Mouse (Mus musculus) lung, embryonic 16.5 days (tissue): ENCODE measurements at regions not wholly inside any gene's neighbourhood (a gene's known extent, or its start where the extent isn't known, plus 50 kb on each side); places are given as distances from the start of the nearest gene placed in this dataset.

ENCODE experiments used
- ATAC-seq: fragments of 200-750 bp; cut with Nextera tagmentation; 2 replicates; pipeline ENCODE4 v1.8.0; 2017; ENCODE audit warnings: low read depth, mild to moderate bottlenecking, moderate library complexity
- H3K27ac ChIP-seq: fragments of 300-500 bp; sonication (generic); 2 replicates; pipeline ENCODE4 v1.5.1; 2014; ENCODE audit warnings: mild to moderate bottlenecking, control low read depth, low read length
- H3K27me3 ChIP-seq: fragments of 300-500 bp; sonication (generic); 2 replicates; pipeline ENCODE4 v1.6.1; 2014; ENCODE audit warnings: low read depth, low read length, mixed read lengths; ENCODE audit not compliant: control insufficient read depth, insufficient read depth
- H3K36me3 ChIP-seq: fragments of 300-500 bp; sonication (generic); 2 replicates; pipeline ENCODE4 v1.6.1; 2014; ENCODE audit warnings: low read length; ENCODE audit not compliant: control insufficient read depth, insufficient read depth
- H3K4me1 ChIP-seq: fragments of 300-500 bp; sonication (generic); replicated peaks from 2 replicates; pipeline ENCODE4 v1.6.1; 2014; ENCODE audit warnings: low read length, mixed read lengths; ENCODE audit not compliant: control insufficient read depth, insufficient read depth
- H3K4me2 ChIP-seq: fragments of 300-500 bp; sonication (generic); 2 replicates; pipeline ENCODE4 v1.6.1; 2014; ENCODE audit warnings: low read depth, low read length, control low read depth
- H3K4me3 ChIP-seq: fragments of 300-500 bp; sonication (generic); 2 replicates; pipeline ENCODE4 v1.5.1; 2014; ENCODE audit warnings: mild to moderate bottlenecking, low read length, control low read depth
- H3K9ac ChIP-seq: fragments of 300-500 bp; sonication (generic); 2 replicates; pipeline ENCODE4 v1.6.1; 2014; ENCODE audit warnings: low read length, control low read depth
- H3K9me3 ChIP-seq: fragments of 300-500 bp; sonication (generic); 2 replicates; pipeline ENCODE4 v1.6.1; 2016; ENCODE audit warnings: low read length; ENCODE audit not compliant: control insufficient read depth
- WGBS: fragments of 180-500 bp; shearing (Covaris S2); extraction: QIAGEN DNeasy Blood & Tissue Kit; methylation state at CpG from one replicate; pipeline ENCODE4 v1.1.7; 2014; 5-methylcytosine and 5-hydroxymethylcytosine counted together

- Histone ChIP-seq H3K9ac (peak overlapping the region; percentile 55), H3K36me3 (no peaks in the 10 kb centered on the region), H3K4me2 (no peak overlapping the region), H3K27me3 (no peaks in the 10 kb centered on the region), H3K4me1 (peaks cover 47% of the 10 kb centered on the region), H3K9me3 (peaks cover under 1% of the 10 kb centered on the region; the same call in 1 of the 2 replicates), H3K4me3 (no peak overlapping the region), H3K27ac (peak overlapping the region; percentile 97)
- peak; percentile 26 for ATAC-seq
- WGBS = 30% methylated on average over 10 of the region's 10 CpGs
Observed at GRCm38 (mm10) chr2:30685137-30685860, 90.5 kb downstream of the Cstad start.

GRCm38 (mm10) chr2:30684461-30684860 lies 89.6 kb downstream of the Cstad start:
- no peak overlapping the region for H3K4me2 ChIP-seq
- peak overlapping the region; percentile 55 for H3K9ac ChIP-seq
- peaks cover 5% of the 10 kb centered on the region; the same call in 1 of the 2 replicates for H3K9me3 ChIP-seq
- peaks cover 40% of the 10 kb centered on the region for H3K4me1 ChIP-seq
- no peaks in the 10 kb centered on the region; the same call in 1 of the 2 replicates for H3K36me3 ChIP-seq
- no peak overlapping the region for H3K4me3 ChIP-seq
- no peak for ATAC-seq
- 90% methylated on average over 6 of the region's 6 CpGs for WGBS
- H3K27ac ChIP-seq = peak overlapping the region; percentile 97
- no peaks in the 10 kb centered on the region for H3K27me3 ChIP-seq

- H3K4me2 ChIP-seq = no peak overlapping the region
- peak overlapping the region; percentile 77 for H3K27ac ChIP-seq
- H3K4me1 ChIP-seq = peaks cover 41% of the 10 kb centered on the region
- H3K9me3 ChIP-seq = peaks cover 5% of the 10 kb centered on the region; the same call in 1 of the 2 replicates
- H3K4me3 ChIP-seq = no peak overlapping the region
- WGBS = 57% methylated on average over 5 of the region's 5 CpGs
- no peak overlapping the region for H3K9ac ChIP-seq
- no peaks in the 10 kb centered on the region for H3K27me3 ChIP-seq
- ATAC-seq = no peak
- H3K36me3 ChIP-seq = no peaks in the 10 kb centered on the region; the same call in 1 of the 2 replicates
Observed at GRCm38 (mm10) chr2:30682146-30682825, 87.4 kb downstream of the Cstad start.

GRCm38 (mm10) chr2:30681642-30682041 lies 86.8 kb downstream of the Cstad start:
- Histone ChIP-seq H3K4me2 (no peak overlapping the region), H3K27ac (peak overlapping the region; percentile 77), H3K36me3 (no peaks in the 10 kb centered on the region; the same call in 1 of the 2 replicates), H3K9me3 (peaks cover 5% of the 10 kb centered on the region; the same call in 1 of the 2 replicates), H3K9ac (no peak overlapping the region), H3K4me3 (no peak overlapping the region), H3K4me1 (peaks cover 40% of the 10 kb centered on the region), H3K27me3 (no peaks in the 10 kb centered on the region)
- peak; percentile 64 for ATAC-seq
- 13% methylated on average over 1 of the region's 2 CpGs for WGBS

GRCm38 (mm10) chr2:30679041-30679440 lies 84.2 kb downstream of the Cstad start:
- H3K27ac ChIP-seq = peak overlapping the region; percentile 19; the same call in 1 of the 2 replicates
- H3K9ac ChIP-seq = no peak overlapping the region
- no peak overlapping the region for H3K4me3 ChIP-seq
- H3K27me3 ChIP-seq = no peaks in the 10 kb centered on the region
- no peak for ATAC-seq
- H3K4me1 ChIP-seq = peaks cover 27% of the 10 kb centered on the region
- H3K4me2 ChIP-seq = no peak overlapping the region
- H3K9me3 ChIP-seq = peaks cover 5% of the 10 kb centered on the region; the same call in 1 of the 2 replicates
- H3K36me3 ChIP-seq = no peaks in the 10 kb centered on the region; the same call in 1 of the 2 replicates

- peak overlapping the region; percentile 98 for H3K27ac ChIP-seq
- H3K9ac ChIP-seq = peak overlapping the region; percentile 72
- 4% methylated on average over 5 of the region's 5 CpGs for WGBS
- ATAC-seq = peak; percentile 31
- H3K4me3 ChIP-seq = peak overlapping the region; percentile 31
- H3K36me3 ChIP-seq = no peaks in the 10 kb centered on the region; the same call in 1 of the 2 replicates
- H3K4me1 ChIP-seq = peaks cover 27% of the 10 kb centered on the region
- H3K9me3 ChIP-seq = peaks cover 5% of the 10 kb centered on the region; the same call in 1 of the 2 replicates
- H3K4me2 ChIP-seq = peak overlapping the region; percentile 63
- no peaks in the 10 kb centered on the region for H3K27me3 ChIP-seq
Observed at GRCm38 (mm10) chr2:30677498-30677897, 82.7 kb downstream of the Cstad start.

- H3K4me2 ChIP-seq = peak overlapping the region; percentile 63
- no peaks in the 10 kb centered on the region; the same call in 1 of the 2 replicates for H3K36me3 ChIP-seq
- H3K27ac ChIP-seq = peak overlapping the region; percentile 98
- H3K27me3 ChIP-seq = no peaks in the 10 kb centered on the region
- H3K9me3 ChIP-seq = peaks cover 5% of the 10 kb centered on the region; the same call in 1 of the 2 replicates
- H3K9ac ChIP-seq = peak overlapping the region; percentile 72
- ATAC-seq = peak; percentile 83
- peak overlapping the region; percentile 31 for H3K4me3 ChIP-seq
- WGBS = under 1% methylated on average over 42 of the region's 44 CpGs
- peaks cover 27% of the 10 kb centered on the region for H3K4me1 ChIP-seq
Observed at GRCm38 (mm10) chr2:30676833-30677459, 82.1 kb downstream of the Cstad start.

- no peak overlapping the region; the same call in 1 of the 2 replicates for H3K9ac ChIP-seq
- peaks cover 23% of the 10 kb centered on the region for H3K4me1 ChIP-seq
- peaks cover 5% of the 10 kb centered on the region; the same call in 1 of the 2 replicates for H3K9me3 ChIP-seq
- no peaks in the 10 kb centered on the region; the same call in 1 of the 2 replicates for H3K36me3 ChIP-seq
- WGBS = 5% methylated on average over 7 of the region's 7 CpGs
- H3K4me2 ChIP-seq = peak overlapping the region; percentile 63
- no peaks in the 10 kb centered on the region for H3K27me3 ChIP-seq
- peak overlapping the region; percentile 31 for H3K4me3 ChIP-seq
- peak; percentile 25 for ATAC-seq
- peak overlapping the region; percentile 98; the same call in 1 of the 2 replicates for H3K27ac ChIP-seq
Observed at GRCm38 (mm10) chr2:30676450-30676832, 81.6 kb downstream of the Cstad start.

- Histone ChIP-seq H3K4me3 (no peak overlapping the region), H3K27ac (no peak overlapping the region), H3K36me3 (no peaks in the 10 kb centered on the region; the same call in 1 of the 2 replicates), H3K9me3 (peaks cover 5% of the 10 kb centered on the region; the same call in 1 of the 2 replicates), H3K4me1 (peaks cover 25% of the 10 kb centered on the region), H3K27me3 (no peaks in the 10 kb centered on the region), H3K4me2 (no peak overlapping the region), H3K9ac (no peak overlapping the region)
- no peak for ATAC-seq
- 85% methylated on average over 2 of the region's 2 CpGs for WGBS
Observed at GRCm38 (mm10) chr2:30675839-30676238, 81.0 kb downstream of the Cstad start.
